Mouse (Mus musculus): ENCODE measurements around the gene Rab31. TPM values are rescaled to one million over a fixed set of nuclear protein-coding genes. Genes with fewer than 3 reads are reported as not detected.

Gene Rab31
- total RNA-seq, 1 experiment = 22.8 TPM

- no peak overlapping the region for H3K9ac ChIP-seq (ENCODE audit: insufficient read depth, low read depth, low read length, poor library complexity, severe bottlenecking)
- H3K27ac ChIP-seq (ENCODE audit: insufficient read depth, low read depth, low read length, poor library complexity, severe bottlenecking) = no peak overlapping the region
- no peak for DNase-seq (ENCODE audit: low read depth, low spot score)
- no peak overlapping the region for H3K4me3 ChIP-seq (ENCODE audit: insufficient read depth in 1 of 2, low read depth in 1 of 2, low read length in 2 of 2, poor library complexity in 1 of 2, severe bottlenecking in 1 of 2)
- in situ Hi-C loops (cut with MboI; ENCODE audit: low sequenced_read_pairs in 2 of 2, unreplicated experiment in 2 of 2) = no loop called here
- no peak for TF ChIP-seq HCFC1 (IDR thresholded peaks at IDR 0.05; ENCODE audit: borderline replicate concordance, insufficient read depth, low read length)
- no peak for TF ChIP-seq ZC3H11A (IDR thresholded peaks at IDR 0.05; ENCODE audit: borderline replicate concordance, low read depth, low read length)
- no peak for TF ChIP-seq CHD2 (IDR thresholded peaks at IDR 0.05; ENCODE audit: low read depth, low read length)
- no peak for TF ChIP-seq ZNF384 (IDR thresholded peaks at IDR 0.05; ENCODE audit: low read depth, low read length)
- TF ChIP-seq MAFK (IDR thresholded peaks at IDR 0.05; ENCODE audit: insufficient read depth, low read depth, low read length) = no peak
- 0 out of 4 replicates have a peak, but pooled peaks cover 0 to 4% of the 10 kb centered on the region in 2 experiments for H3K4me1 ChIP-seq (ENCODE audit: control insufficient read depth in 2 of 2, insufficient read depth in 2 of 2, low read length in 2 of 2, poor library complexity in 1 of 2)
- no peaks in the 10 kb centered on the region for H3K9me3 ChIP-seq (ENCODE audit: control insufficient read depth, insufficient read depth, low read depth, low read length)
- H3K36me3 ChIP-seq (ENCODE audit: control insufficient read depth, insufficient read depth, low read length, poor library complexity, severe bottlenecking) = no peaks in the 10 kb centered on the region
Observed at GRCm38 (mm10) chr17:65683316-65683715, 89.2 kb downstream of the Rab31 start.

- Histone ChIP-seq H3K9ac (ENCODE audit: insufficient read depth, low read depth, low read length, poor library complexity, severe bottlenecking) (no peak overlapping the region), H3K9me3 (ENCODE audit: control insufficient read depth, insufficient read depth, low read depth, low read length) (no peaks in the 10 kb centered on the region), H3K36me3 (ENCODE audit: control insufficient read depth, insufficient read depth, low read length, poor library complexity, severe bottlenecking) (no peaks in the 10 kb centered on the region), H3K4me1 (ENCODE audit: control insufficient read depth in 2 of 2, insufficient read depth in 2 of 2, low read length in 2 of 2, poor library complexity in 1 of 2) (0 out of 4 replicates have a peak, but pooled peaks cover 0 to 4% of the 10 kb centered on the region in 2 experiments), H3K4me3 (ENCODE audit: insufficient read depth in 1 of 2, low read depth in 1 of 2, low read length in 2 of 2, poor library complexity in 1 of 2, severe bottlenecking in 1 of 2) (no peak overlapping the region), H3K27ac (ENCODE audit: insufficient read depth, low read depth, low read length, poor library complexity, severe bottlenecking) (no peak overlapping the region; the same call in 1 of the 2 replicates)
- TF ChIP-seq CHD2 (IDR thresholded peaks at IDR 0.05; ENCODE audit: low read depth, low read length) = no peak
- no peak for TF ChIP-seq MAFK (IDR thresholded peaks at IDR 0.05; ENCODE audit: insufficient read depth, low read depth, low read length)
- TF ChIP-seq ZNF384 (IDR thresholded peaks at IDR 0.05; ENCODE audit: low read depth, low read length) = no peak
- no peak for TF ChIP-seq HCFC1 (IDR thresholded peaks at IDR 0.05; ENCODE audit: borderline replicate concordance, insufficient read depth, low read length)
- TF ChIP-seq ZC3H11A (IDR thresholded peaks at IDR 0.05; ENCODE audit: borderline replicate concordance, low read depth, low read length) = no peak
- no peak for DNase-seq (ENCODE audit: low read depth, low spot score)
- in situ Hi-C loops (cut with MboI; ENCODE audit: low sequenced_read_pairs in 2 of 2, unreplicated experiment in 2 of 2) = no loop called here
Observed at GRCm38 (mm10) chr17:65682071-65682680, 90.4 kb downstream of the Rab31 start.

GRCm38 (mm10) chr17:65681516-65681915 lies 91.0 kb downstream of the Rab31 start:
- Histone ChIP-seq H3K36me3 (ENCODE audit: control insufficient read depth, insufficient read depth, low read length, poor library complexity, severe bottlenecking) (no peaks in the 10 kb centered on the region), H3K27ac (ENCODE audit: insufficient read depth, low read depth, low read length, poor library complexity, severe bottlenecking) (no peak overlapping the region), H3K9me3 (ENCODE audit: control insufficient read depth, insufficient read depth, low read depth, low read length) (no peaks in the 10 kb centered on the region), H3K9ac (ENCODE audit: insufficient read depth, low read depth, low read length, poor library complexity, severe bottlenecking) (no peak overlapping the region), H3K4me1 (ENCODE audit: control insufficient read depth in 2 of 2, insufficient read depth in 2 of 2, low read length in 2 of 2, poor library complexity in 1 of 2) (0 out of 4 replicates have a peak, but pooled peaks cover 0 to 4% of the 10 kb centered on the region in 2 experiments), H3K4me3 (ENCODE audit: insufficient read depth in 1 of 2, low read depth in 1 of 2, low read length in 2 of 2, poor library complexity in 1 of 2, severe bottlenecking in 1 of 2) (no peak overlapping the region)
- in situ Hi-C loops (cut with MboI; ENCODE audit: low sequenced_read_pairs in 2 of 2, unreplicated experiment in 2 of 2) = no loop called here
- no peak for DNase-seq (ENCODE audit: low read depth, low spot score)
- TF ChIP-seq HCFC1 (IDR thresholded peaks at IDR 0.05; ENCODE audit: borderline replicate concordance, insufficient read depth, low read length) = no peak
- no peak for TF ChIP-seq CHD2 (IDR thresholded peaks at IDR 0.05; ENCODE audit: low read depth, low read length)
- TF ChIP-seq ZC3H11A (IDR thresholded peaks at IDR 0.05; ENCODE audit: borderline replicate concordance, low read depth, low read length) = no peak
- no peak for TF ChIP-seq ZNF384 (IDR thresholded peaks at IDR 0.05; ENCODE audit: low read depth, low read length)
- no peak for TF ChIP-seq MAFK (IDR thresholded peaks at IDR 0.05; ENCODE audit: insufficient read depth, low read depth, low read length)

- Histone ChIP-seq H3K27ac (ENCODE audit: insufficient read depth, low read depth, low read length, poor library complexity, severe bottlenecking) (no peak overlapping the region), H3K9me3 (ENCODE audit: control insufficient read depth, insufficient read depth, low read depth, low read length) (no peaks in the 10 kb centered on the region), H3K36me3 (ENCODE audit: control insufficient read depth, insufficient read depth, low read length, poor library complexity, severe bottlenecking) (no peaks in the 10 kb centered on the region), H3K4me3 (ENCODE audit: insufficient read depth in 1 of 2, low read depth in 1 of 2, low read length in 2 of 2, poor library complexity in 1 of 2, severe bottlenecking in 1 of 2) (no peak overlapping the region), H3K4me1 (ENCODE audit: control insufficient read depth in 2 of 2, insufficient read depth in 2 of 2, low read length in 2 of 2, poor library complexity in 1 of 2) (0 out of 4 replicates have a peak, but pooled peaks cover 0 to 4% of the 10 kb centered on the region in 2 experiments), H3K9ac (ENCODE audit: insufficient read depth, low read depth, low read length, poor library complexity, severe bottlenecking) (no peak overlapping the region)
- in situ Hi-C loops (cut with MboI; ENCODE audit: low sequenced_read_pairs in 2 of 2, unreplicated experiment in 2 of 2) = no loop called here
- peak; percentile 94 for TF ChIP-seq MAFK (IDR thresholded peaks at IDR 0.05; ENCODE audit: insufficient read depth, low read depth, low read length)
- TF ChIP-seq CHD2 (IDR thresholded peaks at IDR 0.05; ENCODE audit: low read depth, low read length) = no peak
- TF ChIP-seq ZNF384 (IDR thresholded peaks at IDR 0.05; ENCODE audit: low read depth, low read length) = no peak
- TF ChIP-seq ZC3H11A (IDR thresholded peaks at IDR 0.05; ENCODE audit: borderline replicate concordance, low read depth, low read length) = no peak
- TF ChIP-seq HCFC1 (IDR thresholded peaks at IDR 0.05; ENCODE audit: borderline replicate concordance, insufficient read depth, low read length) = no peak
- DNase-seq (ENCODE audit: low read depth, low spot score) = no peak
Observed at GRCm38 (mm10) chr17:65680801-65681412, 91.6 kb downstream of the Rab31 start.

All from ES-E14 (cell line).